Mouse (Mus musculus) adrenal gland (tissue): ENCODE measurements around the gene Tiparp.

Experiments used
- intact Hi-C: fragments of 180-260 bp; cut with DNase I; formaldehyde crosslinking; loops from one replicate; pipeline ENCODE4 v1.15.1; 2025

Tiparp gene

GRCm38 (mm10) chr3:65528614-65529470, 632 bp downstream of the Tiparp start:
- intact Hi-C loops, result loop anchor here (2.0 to 5.0 kb wide), 4 partner anchors 130 to 398 kb away; partner anchors contain the start of gene Ssr3

- intact Hi-C loops, result loop anchor here (2.0 to 5.0 kb wide), 4 partner anchors 129 to 398 kb away; partner anchors contain the start of gene Ssr3
Observed at GRCm38 (mm10) chr3:65529471-65530215, 1.4 kb downstream of the Tiparp start.

- intact Hi-C loops, result no loop called here
Observed at GRCm38 (mm10) chr3:65533014-65533413, 4.8 kb downstream of the Tiparp start.

- intact Hi-C loops, result no loop called here
Observed at GRCm38 (mm10) chr3:65533598-65533997, 5.4 kb downstream of the Tiparp start.

GRCm38 (mm10) chr3:65534488-65534887, 6.3 kb downstream of the Tiparp start:
- intact Hi-C loops, result no loop called here

GRCm38 (mm10) chr3:65535087-65535761, 7.0 kb downstream of the Tiparp start:
- intact Hi-C loops, result no loop called here

GRCm38 (mm10) chr3:65537288-65537687, 9.1 kb downstream of the Tiparp start:
- intact Hi-C loops, result no loop called here

- intact Hi-C loops, result no loop called here
Observed at GRCm38 (mm10) chr3:65540906-65541551, 12.8 kb downstream of the Tiparp start.

GRCm38 (mm10) chr3:65541552-65541935, 13.3 kb downstream of the Tiparp start:
- intact Hi-C loops, result no loop called here

- intact Hi-C loops, result no loop called here
Observed at GRCm38 (mm10) chr3:65549785-65550184, 21.6 kb downstream of the Tiparp start.

- intact Hi-C loops, result no loop called here
Observed at GRCm38 (mm10) chr3:65551065-65551464, 22.9 kb downstream of the Tiparp start.

- intact Hi-C loops, result no loop called here
Observed at GRCm38 (mm10) chr3:65554633-65555032, 26.4 kb downstream of the Tiparp start.

GRCm38 (mm10) chr3:65558679-65559078, 30.5 kb downstream of the Tiparp start:
- intact Hi-C loops, result no loop called here

GRCm38 (mm10) chr3:65562212-65562611, 34.0 kb downstream of the Tiparp start:
- intact Hi-C loops, result no loop called here

GRCm38 (mm10) chr3:65562694-65563093, 34.5 kb downstream of the Tiparp start:
- intact Hi-C loops, result no loop called here

- intact Hi-C loops, result no loop called here
Observed at GRCm38 (mm10) chr3:65563926-65564624, 35.9 kb downstream of the Tiparp start.

GRCm38 (mm10) chr3:65565632-65566300, 37.6 kb downstream of the Tiparp start:
- intact Hi-C loops, result no loop called here

- intact Hi-C loops, result no loop called here
Observed at GRCm38 (mm10) chr3:65569941-65570340, 41.7 kb downstream of the Tiparp start.

GRCm38 (mm10) chr3:65573516-65573915, 45.3 kb downstream of the Tiparp start:
- intact Hi-C loops, result no loop called here

GRCm38 (mm10) chr3:65577602-65578001, 49.4 kb downstream of the Tiparp start:
- intact Hi-C loops, result no loop called here
